Mouse (Mus musculus): ENCODE data around the gene 1810024B03Rik.

Gene 1810024B03Rik

GRCm38 (mm10) chr2:127166261-127166660 is 41.8 kb downstream of the 1810024B03Rik start:
- peak; percentile 41 for DNase-seq

- DNase-seq = no peak
Measured at GRCm38 (mm10) chr2:127165675-127166074, 42.4 kb downstream of the 1810024B03Rik start.

GRCm38 (mm10) chr2:127145699-127146098 is 62.4 kb downstream of the 1810024B03Rik start:
- no peak for DNase-seq

- DNase-seq = peak; percentile 91
Measured at GRCm38 (mm10) chr2:127143158-127144063, 64.7 kb downstream of the 1810024B03Rik start, which contains the start of gene Itpripl1. Gene Itpripl1 (minus strand): TSS chr2:127143442.

GRCm38 (mm10) chr2:127142577-127143157 is 65.4 kb downstream of the 1810024B03Rik start:
- DNase-seq = peak; percentile 14

- DNase-seq = no peak
Measured at GRCm38 (mm10) chr2:127142031-127142430, 66.0 kb downstream of the 1810024B03Rik start.

- DNase-seq = no peak
Measured at GRCm38 (mm10) chr2:127140011-127140410, 68.1 kb downstream of the 1810024B03Rik start.

- DNase-seq = no peak
Measured at GRCm38 (mm10) chr2:127139605-127140004, 68.5 kb downstream of the 1810024B03Rik start.

GRCm38 (mm10) chr2:127139094-127139493 is 69.0 kb downstream of the 1810024B03Rik start:
- DNase-seq = no peak

- DNase-seq = peak; percentile 33
Measured at GRCm38 (mm10) chr2:127138449-127138848, 69.6 kb downstream of the 1810024B03Rik start.

GRCm38 (mm10) chr2:127137838-127138420 is 70.2 kb downstream of the 1810024B03Rik start:
- no peak for DNase-seq

- DNase-seq = peak; percentile 69
Measured at GRCm38 (mm10) chr2:127136979-127137378, 71.1 kb downstream of the 1810024B03Rik start.
